Mouse (Mus musculus): ENCODE measurements at regions not wholly inside any gene's neighbourhood (a gene's known extent, or its start where the extent isn't known, plus 50 kb on each side); places are given as distances from the start of the nearest gene placed in this dataset.

- Histone ChIP-seq H3K4me3 (no peak overlapping the region), H3K9ac (no peak overlapping the region), H3K27me3 (replicated peaks) (no peaks in the 10 kb centered on the region), H3K36me3 (replicated peaks) (no peaks in the 10 kb centered on the region), H3K9me3 (no peaks in the 10 kb centered on the region), H3K4me2 (no peak overlapping the region), H3K4me1 (no peaks in the 10 kb centered on the region), H3K27ac (no peak overlapping the region)
- 46% methylated on average over 15 of the region's 15 CpGs for WGBS
- ATAC-seq (replicated peaks) = 0 out of 2 replicates have a peak, but pooled peaks have one; percentile 37
These were observed 62.4 kb upstream of the Man1a2 start for GRCm38 (mm10) chr3:100747421-100748308.

GRCm38 (mm10) chr3:100737660-100738059 is 52.4 kb upstream of the Man1a2 start:
- no peaks in the 10 kb centered on the region for H3K27me3 ChIP-seq (replicated peaks)
- H3K27ac ChIP-seq = no peak overlapping the region
- ATAC-seq (replicated peaks) = no peak
- 88% methylated on average over 7 of the region's 7 CpGs for WGBS
- no peak overlapping the region for H3K4me3 ChIP-seq
- H3K4me1 ChIP-seq = no peaks in the 10 kb centered on the region
- H3K4me2 ChIP-seq = no peak overlapping the region
- H3K36me3 ChIP-seq (replicated peaks) = no peaks in the 10 kb centered on the region
- H3K9ac ChIP-seq = no peak overlapping the region
- H3K9me3 ChIP-seq = no peaks in the 10 kb centered on the region

GRCm38 (mm10) chr3:100736539-100736938 is 51.2 kb upstream of the Man1a2 start:
- no peak overlapping the region for H3K4me2 ChIP-seq
- no peak overlapping the region for H3K4me3 ChIP-seq
- H3K27me3 ChIP-seq (replicated peaks) = no peaks in the 10 kb centered on the region
- no peaks in the 10 kb centered on the region for H3K36me3 ChIP-seq (replicated peaks)
- WGBS = 88% methylated on average over 3 of the region's 3 CpGs
- H3K9me3 ChIP-seq = no peaks in the 10 kb centered on the region
- no peaks in the 10 kb centered on the region for H3K4me1 ChIP-seq
- no peak overlapping the region for H3K27ac ChIP-seq
- no peak for ATAC-seq (replicated peaks)
- no peak overlapping the region for H3K9ac ChIP-seq

Data from midbrain, embryonic 15.5 days (tissue).